Mouse (Mus musculus) cerebellum, adult 9-11 months (tissue): ENCODE measurements at regions not wholly inside any gene's neighbourhood (a gene's known extent, or its start where the extent isn't known, plus 50 kb on each side); places are given as distances from the start of the nearest gene placed in this dataset.

Experiments
- DNase-seq: peaks from one replicate; pipeline ENCODE4 v3.0.0; 2022

- DNase-seq: no peak
Measured at GRCm38 (mm10) chr10:47742088-47742487, 2046.5 kb downstream of the Grik2 start.

GRCm38 (mm10) chr10:47741667-47742066, 2046.9 kb downstream of the Grik2 start:
- DNase-seq: no peak

DNA sequence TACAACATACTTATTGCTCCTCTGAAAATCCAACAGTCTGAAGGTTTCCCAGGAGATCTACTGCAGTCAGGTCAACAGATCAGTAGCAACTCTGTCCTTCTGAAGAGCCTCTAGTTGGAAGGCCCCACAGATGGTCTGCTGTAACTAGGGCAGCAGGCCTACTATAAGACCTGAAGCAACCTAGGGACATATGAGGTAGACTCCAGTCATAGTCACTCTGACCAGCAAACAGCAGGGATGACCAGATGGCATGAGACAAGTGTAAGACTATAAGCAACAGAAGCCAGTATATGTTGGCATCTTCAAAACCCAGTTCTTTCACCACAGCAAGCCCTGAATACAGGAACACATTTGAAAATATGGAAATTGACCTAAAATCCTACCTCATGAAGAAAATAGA, 2079.8 kb downstream of the Grik2 start:
- DNase-seq: peak; percentile 60
